Mouse (Mus musculus): ENCODE data around the gene Mrps33. TPM values are rescaled to one million over a fixed set of nuclear protein-coding genes. Genes with fewer than 3 reads are reported as not detected.

Gene Mrps33
- polyA plus RNA-seq (2015; fragmentation: Nextera tagmentation; extraction: Ambion mirVana), result 343 and 607 TPM in 2 replicates

GRCm38 (mm10) chr6:39810612-39811116 lies at the start of gene Mrps33:
Gene Mrps33 (minus strand): TSS chr6:39810988.

Other genes with a start within 250 kb of the Mrps33 start
- gene Adck2, start 237.1 kb downstream of the Mrps33 start, polyA plus RNA-seq (2015; fragmentation: Nextera tagmentation; extraction: Ambion mirVana), result 22.9 and 26.4 TPM in 2 replicates
- gene Gm42420, start 225.2 kb downstream of the Mrps33 start, polyA plus RNA-seq (2015; fragmentation: Nextera tagmentation; extraction: Ambion mirVana), result 0.65 and 1.6 TPM in 2 replicates
- 600 and 1,097 TPM in 2 replicates for gene Ndufb2, start 218.4 kb downstream of the Mrps33 start, polyA plus RNA-seq (2015; fragmentation: Nextera tagmentation; extraction: Ambion mirVana)
- 7.8 and 8.3 TPM in 2 replicates for gene Braf, start 85.5 kb downstream of the Mrps33 start, polyA plus RNA-seq (2015; fragmentation: Nextera tagmentation; extraction: Ambion mirVana)
- 2.1 and 3.9 TPM in 2 replicates for gene Tmem178b, start 62.3 kb upstream of the Mrps33 start, polyA plus RNA-seq (2015; fragmentation: Nextera tagmentation; extraction: Ambion mirVana)